Mouse (Mus musculus) liver, embryonic 13.5 days (tissue): ENCODE measurements at regions not wholly inside any gene's neighbourhood (a gene's known extent, or its start where the extent isn't known, plus 50 kb on each side); places are given as distances from the start of the nearest gene placed in this dataset.
A peak's percentile ranks its signal among the peaks of the same experiment; 100 is the strongest.

Source experiments
- ATAC-seq: fragments of 200-750 bp; cut with Nextera tagmentation; 2 replicates; pipeline ENCODE4 v1.8.0; 2017; ENCODE audit warnings: low read depth, mild to moderate bottlenecking, moderate number of reproducible peaks, moderate library complexity
- DNase-seq: peaks from one replicate; pipeline ENCODE4 v3.0.0; 2022
- H3K27ac ChIP-seq: fragments of 300-500 bp; sonication (generic); 2 replicates; pipeline ENCODE4 v1.5.1; 2015; ENCODE audit warnings: moderate library complexity, mild to moderate bottlenecking, inconsistent platforms
- H3K27me3 ChIP-seq: fragments of 300-500 bp; sonication (generic); 2 replicates; pipeline ENCODE4 v1.6.1; 2015; ENCODE audit warnings: mild to moderate bottlenecking, inconsistent platforms
- H3K36me3 ChIP-seq: fragments of 300-500 bp; sonication (generic); 2 replicates; pipeline ENCODE4 v1.6.1; 2015; ENCODE audit warnings: mild to moderate bottlenecking, inconsistent platforms
- H3K4me1 ChIP-seq: fragments of 300-500 bp; sonication (generic); replicated peaks from 2 replicates; pipeline ENCODE4 v1.6.1; 2015; ENCODE audit warnings: inconsistent platforms
- H3K4me2 ChIP-seq: fragments of 300-500 bp; sonication (generic); 2 replicates; pipeline ENCODE4 v1.6.1; 2015; ENCODE audit warnings: inconsistent platforms, mild to moderate bottlenecking, moderate library complexity
- H3K4me3 ChIP-seq: fragments of 300-500 bp; sonication (generic); replicated peaks from 2 replicates; pipeline ENCODE4 v1.5.1; 2015; ENCODE audit warnings: mild to moderate bottlenecking, inconsistent platforms
- H3K9ac ChIP-seq: fragments of 300-500 bp; sonication (generic); 2 replicates; pipeline ENCODE4 v1.6.1; 2015; ENCODE audit warnings: mild to moderate bottlenecking, inconsistent platforms
- H3K9me3 ChIP-seq: fragments of 300-500 bp; sonication (generic); replicated peaks from 2 replicates; pipeline ENCODE4 v1.6.1; 2016; ENCODE audit warnings: inconsistent platforms
- WGBS: fragments of 180-500 bp; shearing (Covaris S2); methylation state at CpG from one replicate; pipeline ENCODE4 v1.1.7; 2015; ENCODE audit not compliant: insufficient replicate concordance; 5-methylcytosine and 5-hydroxymethylcytosine counted together

- no peaks in the 10 kb centered on the region for H3K36me3 ChIP-seq
- no peaks in the 10 kb centered on the region for H3K4me1 ChIP-seq
- 65% methylated on average over 8 of the region's 8 CpGs for WGBS
- H3K9me3 ChIP-seq = no peaks in the 10 kb centered on the region
- no peak overlapping the region for H3K27ac ChIP-seq
- no peak overlapping the region for H3K4me2 ChIP-seq
- 0 out of 2 replicates have a peak, but pooled peaks cover 3% of the 10 kb centered on the region for H3K27me3 ChIP-seq
- no peak overlapping the region for H3K9ac ChIP-seq
- no peak for DNase-seq
- H3K4me3 ChIP-seq = no peak overlapping the region
- peak; percentile 51; the same call in 1 of the 2 replicates for ATAC-seq
Measured at GRCm38 (mm10) chr17:45819143-45819542, 85.5 kb upstream of the 1600014C23Rik start.

GRCm38 (mm10) chr17:45816566-45816965 is 82.9 kb upstream of the 1600014C23Rik start:
- H3K9me3 ChIP-seq = no peaks in the 10 kb centered on the region
- H3K27ac ChIP-seq = no peak overlapping the region
- H3K36me3 ChIP-seq = no peaks in the 10 kb centered on the region
- no peak overlapping the region for H3K4me3 ChIP-seq
- H3K27me3 ChIP-seq = 0 out of 2 replicates have a peak, but pooled peaks cover 3% of the 10 kb centered on the region
- no peak for DNase-seq
- H3K4me1 ChIP-seq = no peaks in the 10 kb centered on the region
- no peak for ATAC-seq
- H3K9ac ChIP-seq = no peak overlapping the region
- H3K4me2 ChIP-seq = no peak overlapping the region
- WGBS = 60% methylated on average over 3 of the region's 3 CpGs

GRCm38 (mm10) chr17:45815833-45816232 is 82.2 kb upstream of the 1600014C23Rik start:
- H3K4me1 ChIP-seq = no peaks in the 10 kb centered on the region
- no peaks in the 10 kb centered on the region for H3K36me3 ChIP-seq
- H3K9me3 ChIP-seq = no peaks in the 10 kb centered on the region
- 20% methylated on average over 2 of the region's 2 CpGs for whole genome bisulfite sequencing
- no peak overlapping the region for H3K9ac ChIP-seq
- H3K27ac ChIP-seq = no peak overlapping the region
- DNase-seq (no peak), ATAC-seq (no peak)
- H3K4me3 ChIP-seq = no peak overlapping the region
- H3K4me2 ChIP-seq = no peak overlapping the region
- H3K27me3 ChIP-seq = 0 out of 2 replicates have a peak, but pooled peaks cover 3% of the 10 kb centered on the region

- DNase-seq (no peak), ATAC-seq (no peak)
- no peaks in the 10 kb centered on the region for H3K9me3 ChIP-seq
- H3K9ac ChIP-seq = no peak overlapping the region
- no peak overlapping the region for H3K4me2 ChIP-seq
- H3K36me3 ChIP-seq = no peaks in the 10 kb centered on the region
- H3K4me1 ChIP-seq = no peaks in the 10 kb centered on the region
- no peak overlapping the region for H3K4me3 ChIP-seq
- WGBS = 32% methylated on average over 7 of the region's 7 CpGs
- no peak overlapping the region for H3K27ac ChIP-seq
- 0 out of 2 replicates have a peak, but pooled peaks cover 3% of the 10 kb centered on the region for H3K27me3 ChIP-seq
Measured at GRCm38 (mm10) chr17:45815341-45815740, 81.7 kb upstream of the 1600014C23Rik start.

- no peak for DNase-seq
- Histone ChIP-seq H3K4me3 (no peak overlapping the region), H3K27me3 (0 out of 2 replicates have a peak, but pooled peaks cover 3% of the 10 kb centered on the region), H3K9me3 (no peaks in the 10 kb centered on the region), H3K36me3 (no peaks in the 10 kb centered on the region), H3K4me1 (no peaks in the 10 kb centered on the region), H3K4me2 (no peak overlapping the region), H3K27ac (no peak overlapping the region), H3K9ac (no peak overlapping the region)
- no peak for ATAC-seq
- 25% methylated on average over 11 of the region's 11 CpGs for WGBS
Measured at GRCm38 (mm10) chr17:45814586-45814985, 80.9 kb upstream of the 1600014C23Rik start.

- ATAC-seq (no peak), DNase-seq (no peak)
- Histone ChIP-seq H3K4me1 (no peaks in the 10 kb centered on the region), H3K9me3 (no peaks in the 10 kb centered on the region), H3K4me2 (no peak overlapping the region), H3K27me3 (0 out of 2 replicates have a peak, but pooled peaks cover 3% of the 10 kb centered on the region), H3K4me3 (no peak overlapping the region), H3K36me3 (no peaks in the 10 kb centered on the region), H3K9ac (no peak overlapping the region), H3K27ac (no peak overlapping the region)
- 50% methylated on average over 5 of the region's 5 CpGs for WGBS
Measured at GRCm38 (mm10) chr17:45813956-45814355, 80.3 kb upstream of the 1600014C23Rik start.

- no peaks in the 10 kb centered on the region for H3K36me3 ChIP-seq
- 65% methylated on average over 9 of the region's 9 CpGs for WGBS
- H3K4me2 ChIP-seq = no peak overlapping the region
- no peaks in the 10 kb centered on the region for H3K4me1 ChIP-seq
- no peak overlapping the region for H3K9ac ChIP-seq
- DNase-seq = no peak
- no peak overlapping the region for H3K27ac ChIP-seq
- no peak for ATAC-seq
- no peaks in the 10 kb centered on the region for H3K9me3 ChIP-seq
- H3K4me3 ChIP-seq = no peak overlapping the region
- peaks cover 10% of the 10 kb centered on the region; the same call in 1 of the 2 replicates for H3K27me3 ChIP-seq
Measured at GRCm38 (mm10) chr17:45812289-45812955, 78.8 kb upstream of the 1600014C23Rik start.

- Histone ChIP-seq H3K9me3 (no peaks in the 10 kb centered on the region), H3K4me2 (no peak overlapping the region), H3K27ac (no peak overlapping the region), H3K36me3 (no peaks in the 10 kb centered on the region), H3K4me3 (no peak overlapping the region), H3K4me1 (no peaks in the 10 kb centered on the region), H3K27me3 (peaks cover 15% of the 10 kb centered on the region), H3K9ac (no peak overlapping the region)
- ATAC-seq (no peak), DNase-seq (no peak)
- WGBS = 66% methylated on average over 11 of the region's 11 CpGs
Measured at GRCm38 (mm10) chr17:45811632-45812221, 78.1 kb upstream of the 1600014C23Rik start.

GRCm38 (mm10) chr17:45809728-45810127 is 76.1 kb upstream of the 1600014C23Rik start:
- ATAC-seq = no peak
- no peak for DNase-seq
- Histone ChIP-seq H3K27ac (no peak overlapping the region), H3K4me1 (peaks cover 4% of the 10 kb centered on the region; the same call in 1 of the 2 replicates), H3K4me2 (no peak overlapping the region), H3K4me3 (no peak overlapping the region), H3K36me3 (no peaks in the 10 kb centered on the region), H3K9me3 (no peaks in the 10 kb centered on the region), H3K27me3 (peaks cover 32% of the 10 kb centered on the region), H3K9ac (no peak overlapping the region)
- WGBS = 65% methylated on average over 6 of the region's 6 CpGs

GRCm38 (mm10) chr17:45808374-45808773 is 74.7 kb upstream of the 1600014C23Rik start:
- H3K27ac ChIP-seq = no peak overlapping the region
- H3K36me3 ChIP-seq = no peaks in the 10 kb centered on the region
- no peak overlapping the region for H3K4me3 ChIP-seq
- DNase-seq (no peak), ATAC-seq (no peak)
- 40% methylated on average over 4 of the region's 4 CpGs for WGBS
- H3K4me1 ChIP-seq = peaks cover 4% of the 10 kb centered on the region; the same call in 1 of the 2 replicates
- H3K9ac ChIP-seq = no peak overlapping the region
- no peak overlapping the region for H3K4me2 ChIP-seq
- peaks cover 41% of the 10 kb centered on the region for H3K27me3 ChIP-seq
- H3K9me3 ChIP-seq = no peaks in the 10 kb centered on the region

- ATAC-seq (no peak), DNase-seq (no peak)
- Histone ChIP-seq H3K4me1 (peaks cover 4% of the 10 kb centered on the region; the same call in 1 of the 2 replicates), H3K4me3 (no peak overlapping the region), H3K36me3 (no peaks in the 10 kb centered on the region), H3K9ac (no peak overlapping the region), H3K4me2 (no peak overlapping the region), H3K27ac (no peak overlapping the region), H3K9me3 (no peaks in the 10 kb centered on the region), H3K27me3 (peaks cover 41% of the 10 kb centered on the region)
- whole genome bisulfite sequencing = 32% methylated on average over 13 of the region's 13 CpGs
Measured at GRCm38 (mm10) chr17:45807452-45807851, 73.8 kb upstream of the 1600014C23Rik start.
